Mouse (Mus musculus) megakaryocyte-erythroid progenitor cell, adult 5-6 weeks (primary cell): ENCODE results near the gene Igfbp7. TPM values are rescaled to one million over a fixed set of nuclear protein-coding genes. Genes with fewer than 3 reads are reported as not detected.

ENCODE experiments used
- ATAC-seq: replicated peaks from 2 replicates; pipeline ENCODE4 v1.8.0; 2016; ENCODE audit warnings: mild to moderate bottlenecking, inconsistent platforms; ENCODE audit not compliant: severe bottlenecking, poor library complexity, low FRiP score, low TSS enrichment
- total RNA-seq, 2 experiments: library from RNA; stranded (forward) in 1 of 2; stranded (reverse) in 1 of 2; fragments of 200-1000, 215-1000 nt in 1 of 2; fragments of >200 nt in 1 of 2; fragmentation: Nextera tagmentation in 1 of 2; gene quantifications; 2 replicates each; pipeline ENCODE4 v1.2.3; 2014 to 2017

Gene Igfbp7
- total RNA-seq, 2 experiments from 2014 or later: not detected

DNA sequence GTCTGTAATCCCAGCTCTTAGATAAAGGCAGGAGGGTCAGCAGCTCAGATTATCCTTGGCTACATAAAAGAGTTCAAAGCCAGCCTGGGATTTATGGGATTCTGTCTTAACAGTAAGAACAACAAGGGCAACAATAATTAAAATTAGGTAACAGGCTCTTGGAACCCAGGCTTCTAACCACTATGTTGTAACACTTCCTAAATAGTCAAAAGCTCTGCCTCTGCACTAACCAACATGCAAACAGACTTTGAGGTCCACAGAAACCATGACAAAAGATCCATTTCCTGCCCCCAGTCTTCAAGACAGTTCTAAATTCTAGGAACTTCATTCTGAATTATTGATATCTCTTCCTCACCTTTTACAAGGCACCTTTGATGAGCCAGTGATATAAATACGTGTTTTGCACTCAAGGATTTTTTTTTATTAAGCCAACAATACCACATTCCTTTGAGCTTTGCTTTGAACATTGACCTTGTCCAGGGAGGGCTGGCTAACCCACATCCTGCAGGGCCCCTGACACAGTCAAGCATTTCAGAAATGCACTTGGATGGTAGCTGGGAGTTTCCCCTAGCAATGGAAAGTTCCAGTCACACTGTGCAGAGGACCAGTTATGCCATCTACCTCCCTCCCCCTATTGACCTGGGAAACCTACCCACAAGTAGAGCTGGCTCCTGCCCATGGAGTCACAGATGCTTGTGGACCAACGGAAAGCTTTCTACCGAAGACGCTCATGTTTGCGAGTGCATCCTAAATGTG, 23.9 kb downstream of the Igfbp7 start:
- ATAC-seq: no peak

DNA sequence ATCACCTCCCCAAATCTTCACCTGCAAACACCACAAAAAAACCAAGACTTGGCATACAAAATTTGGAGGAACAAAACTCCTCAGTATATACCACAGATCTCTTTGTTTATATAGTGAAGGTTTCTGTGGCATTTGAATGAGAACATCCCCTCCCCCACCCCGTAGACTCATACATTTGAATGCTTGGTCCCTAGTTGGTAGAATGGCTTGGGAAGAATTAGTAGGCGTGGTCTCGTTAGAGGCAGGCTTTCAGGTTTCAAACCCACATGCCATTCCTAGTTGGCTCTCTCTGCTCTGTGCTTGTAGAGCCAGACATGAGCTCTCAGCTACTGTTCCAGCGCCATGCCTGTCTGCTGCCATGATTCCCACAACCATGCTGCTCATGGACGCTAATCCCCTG, 26.2 kb downstream of the Igfbp7 start:
- ATAC-seq: no peak

DNA sequence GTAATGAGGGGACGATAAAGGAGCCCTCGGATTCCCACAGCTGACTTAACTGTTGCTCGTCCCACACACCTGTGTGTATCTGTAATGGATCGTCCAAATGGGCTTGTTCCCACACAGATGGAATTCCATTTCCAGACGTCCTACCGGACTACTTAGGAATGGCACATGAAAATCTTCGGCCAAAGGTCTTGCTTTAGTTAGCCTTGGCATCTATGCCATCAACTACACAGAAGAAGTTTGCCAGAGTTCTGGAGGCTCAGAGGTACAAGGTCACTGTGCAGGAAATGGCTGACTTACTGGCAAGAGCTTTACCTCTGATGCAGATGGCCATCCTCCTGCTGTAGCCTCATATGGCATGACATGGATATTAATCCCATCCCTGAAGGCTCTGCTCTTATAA, 26.6 kb downstream of the Igfbp7 start:
- ATAC-seq: no peak

DNA sequence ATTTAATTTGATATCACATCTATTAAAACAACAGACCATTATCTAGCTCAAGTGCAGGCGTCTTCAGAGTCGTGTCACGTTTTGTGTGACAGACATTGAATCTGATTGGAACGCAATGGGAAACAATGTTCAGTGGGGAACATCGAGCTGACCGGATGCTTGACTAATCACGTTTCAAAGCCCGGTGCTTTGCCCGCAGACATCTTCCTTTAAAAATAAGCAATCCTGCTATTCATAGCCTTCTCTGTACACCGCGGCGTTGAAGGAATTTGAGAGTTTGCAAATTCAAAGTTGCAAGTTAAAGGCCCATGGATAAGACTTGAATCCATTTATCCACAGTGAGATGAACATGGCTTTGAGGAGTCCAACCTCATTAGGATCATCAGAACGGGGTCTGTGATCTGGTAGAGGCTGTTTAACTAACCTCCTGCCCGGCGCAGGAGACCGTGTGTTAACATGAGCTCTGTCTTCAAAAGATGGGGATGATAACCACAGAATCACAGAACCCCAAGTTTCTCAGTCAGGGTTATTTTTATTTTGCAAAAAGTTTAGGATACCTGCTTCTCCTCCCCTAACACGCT, 27.4 kb downstream of the Igfbp7 start:
- ATAC-seq: no peak

DNA sequence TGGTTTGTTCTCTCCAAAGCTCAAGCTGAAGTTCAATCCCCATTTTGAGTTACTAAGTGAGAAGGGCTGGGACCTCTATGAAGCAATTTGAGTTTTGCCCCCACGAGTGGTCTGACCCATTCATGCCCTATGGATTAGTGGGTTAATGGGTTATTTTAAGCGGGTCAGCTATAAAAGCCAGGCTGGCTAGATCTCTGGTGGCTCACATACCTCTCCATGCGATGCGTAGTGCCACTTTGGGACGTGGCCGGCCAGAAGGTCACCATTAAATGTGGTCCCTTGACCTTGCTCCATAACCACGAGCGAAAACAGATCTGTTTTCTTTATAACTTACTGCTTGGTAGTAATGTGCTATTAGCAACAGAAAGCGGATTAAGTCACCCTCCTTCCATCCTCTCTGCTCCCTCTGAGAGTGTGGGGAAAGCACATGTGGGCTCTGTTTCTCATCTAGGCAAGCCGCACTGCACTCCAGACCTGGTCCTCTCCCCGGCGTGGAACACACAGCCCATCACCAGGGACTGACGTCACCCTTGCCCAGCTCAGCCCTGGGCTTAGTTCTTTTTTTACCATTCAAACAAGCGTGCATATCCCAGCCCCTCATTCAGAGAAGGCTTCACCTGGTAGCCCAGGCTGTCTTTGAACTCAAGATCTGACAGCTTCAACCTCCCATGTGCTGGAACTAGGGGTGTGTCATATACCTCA, 28.3 kb downstream of the Igfbp7 start:
- ATAC-seq: no peak

DNA sequence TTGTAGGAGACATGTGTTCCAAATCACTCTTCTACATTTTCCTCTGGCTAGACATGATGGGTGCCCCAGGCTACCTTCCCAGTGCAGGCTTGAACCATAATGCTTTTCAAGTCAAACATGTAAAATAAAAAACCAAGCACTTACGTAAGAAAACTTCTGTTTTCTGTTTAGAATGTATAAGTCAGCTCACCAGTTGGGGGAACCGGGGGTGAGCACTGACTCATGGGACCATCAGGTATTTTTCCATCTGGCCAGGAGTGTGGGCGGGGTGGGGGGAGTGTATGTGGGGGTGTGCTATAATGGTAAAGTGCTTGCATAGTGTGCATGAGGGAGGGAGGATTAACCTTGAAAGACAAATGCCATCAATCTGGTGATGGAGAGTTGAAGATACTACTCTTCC, 29.8 kb downstream of the Igfbp7 start:
- no peak for ATAC-seq

DNA sequence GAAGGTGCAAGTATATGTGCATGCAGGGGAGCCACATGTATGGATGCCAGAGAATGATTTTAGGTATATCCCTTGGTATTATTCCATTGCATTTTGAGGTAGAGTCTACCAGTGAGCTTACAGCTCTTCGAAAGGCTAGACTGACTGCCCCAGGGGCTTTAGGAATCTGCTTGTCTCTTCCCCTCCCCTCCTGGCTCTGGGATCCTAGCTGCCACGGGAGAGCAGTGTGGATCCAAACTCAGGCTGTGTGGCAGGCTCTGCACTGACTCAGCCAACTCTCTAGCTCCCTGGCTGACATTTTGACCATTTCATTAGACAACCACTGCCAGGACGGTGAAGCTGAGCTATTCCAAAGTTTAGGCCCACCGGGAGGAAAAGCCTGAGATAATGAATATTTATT, 32.3 kb downstream of the Igfbp7 start:
- ATAC-seq: no peak

DNA sequence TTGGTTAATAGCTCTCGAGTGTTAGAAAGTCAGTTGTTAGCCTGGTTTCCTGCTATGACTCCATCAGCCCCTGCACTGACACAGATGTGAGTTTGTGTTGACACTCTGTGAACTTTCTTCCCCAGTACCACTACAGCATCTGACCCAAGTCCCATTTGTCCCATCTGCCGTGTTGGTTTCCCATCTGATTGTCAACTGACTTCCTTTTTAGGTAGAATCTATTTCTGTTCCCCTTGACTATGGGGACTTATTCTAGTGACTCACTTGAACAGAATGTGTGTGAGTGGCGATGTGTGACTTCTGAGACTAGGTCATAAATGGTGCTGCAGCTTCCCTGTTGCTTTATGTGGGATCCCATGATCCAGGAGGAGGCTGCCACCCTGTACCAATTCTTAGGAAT, 32.9 kb downstream of the Igfbp7 start:
- ATAC-seq: no peak

DNA sequence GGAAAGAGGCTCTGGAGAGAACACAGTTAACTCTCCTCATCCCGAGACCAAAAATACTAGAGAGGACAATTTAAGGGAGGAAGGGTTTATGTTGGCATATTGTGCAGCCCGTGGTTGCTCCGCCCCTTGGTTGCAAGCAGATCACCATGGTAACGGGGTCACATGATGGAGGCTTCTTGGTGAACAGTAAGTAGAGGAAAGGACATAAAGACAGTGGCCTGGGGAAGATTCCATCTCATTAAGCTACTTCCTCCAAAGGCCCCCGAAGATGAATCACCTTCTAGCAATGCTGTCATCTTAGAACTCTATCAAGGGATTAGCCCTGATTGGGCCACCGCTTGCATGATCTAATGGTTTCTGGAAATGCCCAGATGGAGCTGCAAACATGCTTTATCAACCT, 35.1 kb downstream of the Igfbp7 start:
- ATAC-seq: no peak

DNA sequence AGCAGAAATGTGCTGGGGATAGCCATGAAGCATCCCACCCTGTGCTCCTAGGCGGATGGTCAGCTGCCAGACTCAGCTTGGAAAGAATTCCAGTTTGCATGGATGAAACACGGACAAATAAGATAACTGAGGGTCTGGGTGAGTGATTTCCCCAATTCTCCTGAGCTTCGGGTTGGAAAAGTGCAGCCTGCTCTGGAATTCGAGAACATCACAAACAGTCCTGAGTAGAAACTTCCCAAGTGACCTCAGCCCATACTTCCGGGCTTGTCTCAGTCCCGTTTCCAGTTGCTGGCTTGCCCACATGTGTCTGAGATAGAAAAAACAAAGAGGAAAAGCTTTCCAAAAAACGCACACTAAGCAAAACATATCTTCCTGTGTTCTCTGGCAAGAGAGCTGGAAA, 35.6 kb downstream of the Igfbp7 start:
- no peak for ATAC-seq

DNA sequence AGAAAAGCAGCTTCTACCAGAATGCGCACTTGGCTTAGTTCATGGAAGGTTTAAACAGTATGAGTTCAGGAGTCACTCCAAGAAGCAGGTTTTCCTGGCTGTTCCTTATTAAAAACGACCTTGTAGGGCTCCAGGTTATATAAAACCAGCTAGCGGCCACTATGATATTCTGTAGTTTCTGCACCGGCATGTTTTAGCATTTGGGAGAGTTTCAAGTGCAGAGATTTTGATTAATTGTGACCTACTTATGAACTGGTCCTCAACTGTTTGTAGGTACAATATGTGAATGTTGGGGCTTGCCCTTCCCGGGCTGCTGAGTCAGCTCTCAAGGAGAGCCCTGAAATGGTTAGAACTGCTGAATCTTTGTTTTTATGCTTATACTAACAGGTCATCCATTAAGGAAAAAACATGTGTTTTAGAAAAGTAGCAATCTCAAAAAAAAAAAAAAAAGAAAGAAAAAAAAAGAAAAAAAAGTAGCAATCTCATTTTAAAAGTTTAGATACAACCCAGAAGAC, 37.4 kb downstream of the Igfbp7 start:
- ATAC-seq: no peak

DNA sequence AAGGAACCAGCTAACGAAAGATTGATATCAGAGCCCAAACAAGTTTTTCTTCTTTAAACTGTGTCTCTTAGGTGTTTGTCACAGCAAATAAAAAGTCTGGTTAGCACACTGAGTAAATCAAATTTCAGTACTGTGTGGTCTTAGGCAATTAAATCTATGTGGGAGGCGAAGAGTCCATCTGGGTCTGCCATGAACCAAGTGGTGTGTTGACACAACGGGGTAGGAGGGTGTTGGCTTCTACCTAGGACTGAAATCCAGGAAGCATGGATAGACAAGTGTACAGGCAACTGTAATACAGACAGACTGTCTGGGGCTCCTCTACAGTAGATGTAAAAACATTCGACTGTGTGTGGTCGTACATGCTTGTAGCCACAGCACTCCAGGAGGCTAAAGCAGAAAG, 38.4 kb downstream of the Igfbp7 start:
- no peak for ATAC-seq

DNA sequence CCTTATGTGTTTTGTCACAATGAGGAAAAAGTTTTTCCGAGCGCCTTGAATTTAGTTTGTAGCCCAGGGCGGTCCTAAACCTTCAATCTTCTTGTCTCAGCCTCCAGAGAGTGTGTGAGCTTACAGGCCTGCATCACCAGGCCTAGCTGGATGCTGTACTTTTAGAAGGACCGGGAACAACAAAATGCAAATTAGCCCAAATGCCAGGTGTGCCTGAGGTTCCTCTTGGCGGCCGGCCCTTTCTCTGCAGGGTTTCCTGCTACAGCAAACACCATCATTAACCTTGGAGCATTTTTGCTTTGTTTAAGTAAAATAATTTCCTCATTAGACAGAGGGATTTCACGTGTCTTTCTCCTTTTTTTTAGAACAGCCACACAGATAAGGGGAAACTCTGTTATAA, 39.6 kb downstream of the Igfbp7 start:
- no peak for ATAC-seq

DNA sequence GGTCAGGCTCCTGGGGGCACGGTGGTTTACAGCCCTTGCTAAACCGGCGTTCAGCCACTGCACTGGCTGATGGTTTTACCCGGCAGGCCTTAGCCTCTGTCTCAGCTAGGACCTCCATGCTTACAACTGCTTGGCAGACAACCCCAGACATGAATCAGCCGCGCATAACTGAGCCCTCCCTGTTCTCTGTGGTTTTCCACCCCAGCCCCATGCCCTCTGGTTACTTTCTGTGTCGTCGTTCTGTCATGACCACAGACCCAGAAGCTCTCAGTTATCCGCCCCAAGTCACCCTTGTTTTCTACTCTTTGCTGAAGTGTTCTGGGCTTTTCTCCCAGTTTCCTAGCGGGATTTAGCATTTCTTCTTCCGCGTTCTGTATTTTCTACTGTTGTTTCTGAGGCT, 40.2 kb downstream of the Igfbp7 start:
- ATAC-seq: 0 out of 2 replicates have a peak, but pooled peaks have one; percentile 34

DNA sequence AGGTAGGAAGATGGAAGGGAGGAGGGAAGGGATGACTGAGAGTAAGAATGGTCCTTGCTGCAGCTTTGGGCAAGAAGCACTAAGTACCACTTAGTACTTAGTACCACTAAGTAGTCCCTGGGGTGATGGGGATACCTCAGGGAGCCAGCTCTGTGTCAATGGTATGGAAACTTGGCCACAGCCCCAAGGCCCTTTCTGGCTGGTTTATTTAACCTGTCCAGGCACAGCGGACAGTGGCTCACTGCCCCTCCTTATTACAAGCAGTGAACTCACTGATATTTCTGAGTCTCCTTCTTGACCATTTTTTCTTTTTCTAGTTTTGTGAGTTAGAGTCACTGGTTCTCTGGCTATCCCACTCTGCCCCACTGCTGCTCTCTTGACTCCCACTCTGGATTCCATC, 40.7 kb downstream of the Igfbp7 start:
- no peak for ATAC-seq

DNA sequence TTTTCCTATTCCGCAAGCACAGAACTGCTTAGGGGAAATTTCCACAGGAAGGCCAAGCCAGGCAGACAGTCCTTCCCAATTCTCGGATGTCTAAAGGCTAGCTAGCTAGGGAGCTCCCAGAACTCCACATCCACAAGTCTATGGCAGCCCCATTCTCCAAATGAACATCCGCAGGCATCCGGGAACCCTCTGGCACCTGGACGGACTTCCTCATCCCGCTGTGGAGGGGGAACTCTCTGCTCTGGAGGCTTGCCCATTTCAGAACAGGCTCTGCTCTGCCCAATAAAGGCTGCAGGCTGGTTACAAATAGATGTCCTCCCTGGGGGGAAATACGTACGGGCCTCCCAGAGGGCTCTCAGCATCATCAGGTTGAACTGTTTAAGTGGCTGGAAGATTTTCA, 41.5 kb downstream of the Igfbp7 start:
- no peak for ATAC-seq

DNA sequence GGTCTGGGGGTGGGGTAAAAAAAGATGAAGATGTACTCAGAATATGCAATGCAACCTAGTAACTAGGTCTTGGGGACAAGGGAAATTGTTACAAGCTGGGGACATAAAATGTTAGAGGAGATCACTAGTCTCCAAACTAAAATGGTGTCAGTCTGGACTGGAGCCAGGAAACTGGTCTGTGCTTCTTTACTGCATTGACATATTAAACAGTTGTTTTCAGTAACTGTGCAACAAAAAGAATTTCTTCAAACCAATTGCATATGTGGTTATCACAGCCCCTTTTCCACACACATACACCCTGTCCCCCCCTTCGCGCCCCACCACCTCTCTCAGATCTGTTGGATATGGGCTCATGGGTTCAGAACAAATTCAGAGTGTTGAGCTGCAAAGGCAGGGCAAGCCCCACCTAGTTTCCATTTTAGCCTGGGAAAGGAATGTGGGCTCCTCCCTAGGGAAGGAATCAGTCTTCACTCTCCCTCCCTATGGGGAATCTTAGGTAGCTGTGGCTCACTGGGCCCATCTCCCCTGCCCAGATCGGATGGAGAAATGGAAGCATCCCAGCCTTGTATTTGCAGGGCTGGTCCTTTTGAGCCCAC, 43.3 kb downstream of the Igfbp7 start:
- ATAC-seq: no peak

DNA sequence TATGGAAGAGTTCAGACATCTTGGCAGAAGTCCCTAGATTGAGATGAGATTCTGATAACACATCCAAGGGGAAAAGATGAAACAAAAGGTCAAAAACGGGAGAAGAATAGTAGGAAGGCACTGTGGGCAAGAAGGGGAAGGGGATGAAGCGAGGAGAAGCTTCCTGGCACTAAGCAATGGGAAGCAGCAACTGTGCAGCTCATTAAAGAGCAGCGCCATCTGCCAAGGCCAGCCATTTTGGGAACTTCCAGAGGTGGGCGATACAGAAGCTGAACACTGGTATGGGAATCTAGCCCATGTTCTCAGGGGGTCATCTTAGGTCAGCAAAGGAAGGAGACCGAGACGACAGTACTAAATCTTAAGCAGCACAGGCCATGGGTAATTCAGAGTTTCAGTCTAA, 44.2 kb downstream of the Igfbp7 start:
- no peak for ATAC-seq

DNA sequence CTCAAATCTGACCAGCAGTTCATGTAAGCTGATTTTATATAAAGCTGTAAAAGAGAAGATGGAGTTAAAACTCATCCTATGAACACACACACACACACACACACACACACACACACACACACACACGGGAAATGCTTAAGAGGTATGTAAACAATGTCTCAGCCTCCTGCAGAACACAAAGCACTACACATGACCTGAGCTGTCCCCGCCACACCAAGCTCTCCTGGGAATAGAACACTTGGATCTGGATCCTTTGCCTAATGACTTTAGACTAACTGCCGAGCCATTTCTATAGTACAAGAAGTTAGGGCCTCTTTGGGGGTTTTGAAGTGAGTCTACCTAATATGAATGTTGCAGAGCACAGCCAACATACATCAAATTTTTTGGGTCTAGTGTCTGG, 45.7 kb downstream of the Igfbp7 start:
- no peak for ATAC-seq

DNA sequence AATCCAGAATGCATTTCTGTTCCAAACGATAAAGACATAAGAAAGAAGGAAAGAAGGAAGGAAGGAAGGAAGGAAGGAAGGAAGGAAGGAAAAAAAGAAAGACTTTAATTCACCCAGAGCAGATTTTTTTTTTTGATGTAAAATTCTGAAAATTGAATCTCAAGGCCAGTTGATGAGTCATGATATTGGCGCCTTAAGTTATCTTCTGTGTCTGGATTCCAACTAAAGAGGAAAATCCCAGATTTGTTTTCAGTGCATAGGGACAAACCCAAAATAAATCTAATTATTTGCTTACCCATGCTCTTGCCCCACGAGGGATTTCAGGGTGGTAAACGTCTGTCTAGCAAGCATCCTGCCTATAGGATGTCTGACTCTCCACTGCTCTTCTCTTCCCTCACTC, 46.8 kb downstream of the Igfbp7 start:
- ATAC-seq: no peak
